8 mouse cellular contexts compared by ENCODE assay signal in the genomic region with DNA sequence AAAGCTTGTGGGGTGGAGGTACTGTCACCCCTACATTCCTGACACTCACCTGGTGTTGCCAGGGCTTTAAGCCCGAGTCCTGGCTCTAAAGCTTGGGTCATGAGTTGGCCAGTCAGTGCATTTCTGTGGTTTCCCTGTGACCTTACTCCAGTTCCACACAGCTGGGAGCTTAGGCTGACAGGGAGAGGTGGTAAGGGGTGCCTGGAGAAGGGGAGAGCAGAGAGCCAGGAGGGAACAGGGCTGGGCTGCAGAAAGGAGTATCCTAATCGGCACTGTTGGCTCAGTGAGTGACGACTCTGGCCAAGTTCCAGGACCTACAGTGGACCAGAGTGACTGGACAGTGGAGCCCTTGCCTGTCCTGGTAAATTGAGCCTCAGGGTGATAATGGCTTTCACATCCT. TPM values are rescaled to one million over a fixed set of nuclear protein-coding genes. Genes with fewer than 3 reads are reported as not detected.
DNase-seq lines count a peak whose midpoint lies in the region; ATAC-seq and TF ChIP-seq lines count a peak whose summit lies in the region.

No protein-coding gene starts in this region.

- no peak overlapping the region for H3K4me2 ChIP-seq in hindbrain, embryonic 11.5 days (replicated peaks; ENCODE audit: low read depth, low read length)

- H3K4me1 ChIP-seq in hindbrain, embryonic 10.5 days (replicated peaks) = peaks cover 30% of the 10 kb centered on the region
- peaks cover 3% of the 10 kb centered on the region; the same call in 1 of the 2 replicates for H3K4me1 ChIP-seq in hindbrain, embryonic 11.5 days (replicated peaks; ENCODE audit: control insufficient read depth, insufficient read depth, low read length)
- H3K4me1 ChIP-seq in cerebellum, adult 2 months (ENCODE audit: control insufficient read depth, insufficient read depth, low read length) = peaks cover 17% of the 10 kb centered on the region

- ATAC-seq in hindbrain, embryonic 11.5 days (ENCODE audit: low FRiP score) = no peak

- H3K27ac ChIP-seq in hindbrain, embryonic 10.5 days = 0 out of 2 replicates have a peak overlapping the region, but pooled peaks have one; percentile 19
- no peak overlapping the region for H3K27ac ChIP-seq in hindbrain, embryonic 11.5 days (ENCODE audit: low read depth, low read length)
- no peak overlapping the region for H3K27ac ChIP-seq in cerebellum, adult 2 months (ENCODE audit: insufficient read depth, low read length)

- 49% methylated on average over 3 of the region's 3 CpGs for WGBS in hindbrain, embryonic 10.5 days
- WGBS in hindbrain, embryonic 11.5 days = 66% methylated on average over 3 of the region's 3 CpGs
- 4% methylated on average over 3 of the region's 3 CpGs for WGBS in cerebellum, adult 2 months

- no peak for TF ChIP-seq CTCF in cerebellum, adult 2 months (IDR thresholded peaks at IDR 0.05; ENCODE audit: borderline replicate concordance, insufficient read depth, low read depth, low read length)

- peaks cover 14% of the 10 kb centered on the region for H3K36me3 ChIP-seq in hindbrain, embryonic 10.5 days
- no peaks in the 10 kb centered on the region for H3K36me3 ChIP-seq in hindbrain, embryonic 11.5 days (ENCODE audit: control insufficient read depth, insufficient read depth, low read length)

- H3K4me3 ChIP-seq in hindbrain, embryonic 10.5 days = no peak overlapping the region
- no peak overlapping the region for H3K4me3 ChIP-seq in hindbrain, embryonic 11.5 days (ENCODE audit: low read depth, low read length)
- H3K4me3 ChIP-seq in cerebellum, adult 2 months (replicated peaks; ENCODE audit: insufficient read depth, low read depth, low read length) = peak overlapping the region; percentile 4

- no peak overlapping the region for H3K9ac ChIP-seq in hindbrain, embryonic 11.5 days (ENCODE audit: low read depth, low read length)

- no peaks in the 10 kb centered on the region for H3K9me3 ChIP-seq in hindbrain, embryonic 10.5 days
- H3K9me3 ChIP-seq in hindbrain, embryonic 11.5 days (ENCODE audit: control insufficient read depth, low read length) = no peaks in the 10 kb centered on the region

- no peak for TF ChIP-seq POLR2A in cerebellum, adult 2 months (IDR thresholded peaks at IDR 0.05; ENCODE audit: borderline replicate concordance, insufficient read depth, low read length)

- no peak for DNase-seq in hindbrain, embryonic 10.5 days (ENCODE audit: low spot score)
- DNase-seq in hindbrain, embryonic 11.5 days (ENCODE audit: low spot score) = no peak
- DNase-seq in cerebellum, adult 2 months = peak; percentile 50 to 51
- peak; percentile 97 for DNase-seq in heart, adult 11 months
- peak; percentile 56 for DNase-seq in kidney, adult 18-20 months
- peak; percentile 58 for DNase-seq in lung, postnatal 14 days
- no peak for DNase-seq in thymus, postnatal 36 days
- DNase-seq in thymus, postnatal 25 days = no peak

- peaks cover 7% of the 10 kb centered on the region; the same call in 1 of the 2 replicates for H3K27me3 ChIP-seq in hindbrain, embryonic 10.5 days (ENCODE audit: insufficient read depth, poor library complexity, severe bottlenecking)
- no peaks in the 10 kb centered on the region for H3K27me3 ChIP-seq in hindbrain, embryonic 11.5 days (ENCODE audit: control insufficient read depth, insufficient read depth, low read length)
- H3K27me3 ChIP-seq in cerebellum, adult 2 months (ENCODE audit: control insufficient read depth, insufficient read depth, low read length) = no peaks in the 10 kb centered on the region

RNA-seq across cellular contexts. Expression of a gene that starts 1.9 kb away (rescaled TPM):
- polyA plus RNA-seq in hindbrain, embryonic 10.5 days (2016; fragmentation: Nextera tagmentation; extraction: Ambion mirVana) = 11.2 and 12.8 TPM in 2 replicates
- 8.7 and 10.4 TPM in 2 replicates for polyA plus RNA-seq in hindbrain, embryonic 11.5 days (2014; fragmentation: Nextera tagmentation; extraction: Ambion mirVana)
- polyA plus RNA-seq in cerebellum, adult 2 months (2012; rRNA removed) = 18.1 and 19.0 TPM in 2 replicates

RNA-seq across cellular contexts. Expression of a gene that starts 44.1 kb away (rescaled TPM):
- polyA plus RNA-seq in hindbrain, embryonic 10.5 days (2016; fragmentation: Nextera tagmentation; extraction: Ambion mirVana) = 10.4 and 11.7 TPM in 2 replicates
- 12.0 and 12.3 TPM in 2 replicates for polyA plus RNA-seq in hindbrain, embryonic 11.5 days (2014; fragmentation: Nextera tagmentation; extraction: Ambion mirVana)
- 11.2 and 11.3 TPM in 2 replicates for polyA plus RNA-seq in cerebellum, adult 2 months (2012; rRNA removed)

Comparison
In these comparisons a context has a peak if more than half of its experiments do, and no peak if none do; other contexts are left out.
1. DNase-seq: peak in cerebellum, adult 2 months (2 of 2), heart, adult 11 months (single experiment), kidney, adult 18-20 months (single experiment) and lung, postnatal 14 days (single experiment); none in hindbrain, embryonic 10.5 days (single experiment), hindbrain, embryonic 11.5 days (single experiment), thymus, postnatal 36 days (0 of 2) and thymus, postnatal 25 days (single experiment).